Mouse (Mus musculus) 3T3-L1 (cell line): ENCODE data around the gene Ccnt1.
A peak's percentile ranks its signal among the peaks of the same experiment; 100 is the strongest.
"Not testable (repeated sequence)": the region's sequence is repeated elsewhere in the genome, so short reads cannot be mapped to it uniquely, and the experiment has no call there.

Experiments used
- DNase-seq: peaks from one replicate; pipeline ENCODE4 v3.0.0-alpha.2; 2015; ENCODE audit warnings: low read depth, low spot score

Gene Ccnt1

GRCm38 (mm10) chr15:98545151-98545550, 25.6 kb downstream of the Ccnt1 start:
- no peak for DNase-seq

GRCm38 (mm10) chr15:98543341-98543740, 27.4 kb downstream of the Ccnt1 start:
- no peak for DNase-seq

- peak; percentile 88 for DNase-seq
Observed at GRCm38 (mm10) chr15:98541064-98541463, 29.7 kb downstream of the Ccnt1 start.

GRCm38 (mm10) chr15:98537923-98538322, 32.8 kb downstream of the Ccnt1 start:
- DNase-seq, result no peak

- peak; percentile 87 for DNase-seq
Observed at GRCm38 (mm10) chr15:98536828-98537510, 33.8 kb downstream of the Ccnt1 start.

- DNase-seq, result no peak
Observed at GRCm38 (mm10) chr15:98535921-98536320, 34.8 kb downstream of the Ccnt1 start.

- DNase-seq, result peak; percentile 100
Observed at GRCm38 (mm10) chr15:98533881-98534627, 36.7 kb downstream of the Ccnt1 start, which contains the start of gene Kansl2. Gene Kansl2 (minus strand): TSS chr15:98534264.

- DNase-seq, result peak; percentile 53
Observed at GRCm38 (mm10) chr15:98533035-98533531, 37.6 kb downstream of the Ccnt1 start.

- DNase-seq, result peak; percentile 95
Observed at GRCm38 (mm10) chr15:98532281-98532680, 38.4 kb downstream of the Ccnt1 start.

GRCm38 (mm10) chr15:98528066-98528563, 42.6 kb downstream of the Ccnt1 start:
- DNase-seq, result peak; percentile 83

- DNase-seq, result peak; percentile 83
Observed at GRCm38 (mm10) chr15:98527056-98527771, 43.5 kb downstream of the Ccnt1 start.

GRCm38 (mm10) chr15:98526057-98526456, 44.7 kb downstream of the Ccnt1 start:
- DNase-seq, result peak; percentile 73

- DNase-seq, result peak; percentile 69
Observed at GRCm38 (mm10) chr15:98521245-98521644, 49.5 kb downstream of the Ccnt1 start.

GRCm38 (mm10) chr15:98517380-98518355, 53.1 kb downstream of the Ccnt1 start:
- peak; percentile 81 for DNase-seq

- not testable (repeated sequence) for DNase-seq
Observed at GRCm38 (mm10) chr15:98514845-98515244, 55.9 kb downstream of the Ccnt1 start.

GRCm38 (mm10) chr15:98514146-98514545, 56.6 kb downstream of the Ccnt1 start:
- DNase-seq, result no peak

- DNase-seq, result peak; percentile 54
Observed at GRCm38 (mm10) chr15:98513676-98514075, 57.0 kb downstream of the Ccnt1 start.

- peak; percentile 94 for DNase-seq
Observed at GRCm38 (mm10) chr15:98512799-98513321, 57.9 kb downstream of the Ccnt1 start.

GRCm38 (mm10) chr15:98512232-98512631, 58.5 kb downstream of the Ccnt1 start:
- no peak for DNase-seq

GRCm38 (mm10) chr15:98511386-98511928, 59.3 kb downstream of the Ccnt1 start:
- DNase-seq, result no peak
